Mouse (Mus musculus): ENCODE results near the gene Il17rd.

DNA sequence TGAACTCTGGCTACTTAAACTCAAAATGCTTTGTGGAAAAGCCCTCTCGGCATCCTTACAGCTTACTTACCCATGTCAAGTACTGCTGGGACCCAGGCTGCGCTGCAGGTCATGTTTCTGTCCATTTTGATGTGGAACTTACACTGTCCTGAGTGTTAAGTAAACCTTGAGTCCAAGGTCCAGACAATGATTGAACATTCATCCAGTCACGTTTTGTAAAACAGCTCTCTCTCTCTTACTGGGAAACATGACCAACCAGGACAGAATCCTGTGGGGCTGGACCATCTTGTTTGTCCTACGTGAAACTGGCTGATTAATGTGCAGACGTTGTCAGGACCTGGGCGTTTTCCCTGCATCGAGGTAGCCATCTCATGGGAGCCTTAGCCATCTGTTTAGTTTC is 63.0 kb downstream of the Il17rd start:
- TF ChIP-seq POLR2A (IDR thresholded peaks at IDR 0.05; ENCODE audit: low read depth, low read length) (no peak), CTCF (IDR thresholded peaks at IDR 0.05; ENCODE audit: extremely low read depth, insufficient read length, insufficient replicate concordance, low read depth, low read length) (no peak)

Data from small intestine, adult 2 months (tissue).